Mouse (Mus musculus): ENCODE data around the gene Gm11492. TPM values are rescaled to one million over a fixed set of nuclear protein-coding genes. Genes with fewer than 3 reads are reported as not detected.
A peak's percentile ranks its signal among the peaks of the same experiment; 100 is the strongest.

Gm11492 gene
- not detected for polyA plus RNA-seq (2017; shearing (Covaris generic))

DNA sequence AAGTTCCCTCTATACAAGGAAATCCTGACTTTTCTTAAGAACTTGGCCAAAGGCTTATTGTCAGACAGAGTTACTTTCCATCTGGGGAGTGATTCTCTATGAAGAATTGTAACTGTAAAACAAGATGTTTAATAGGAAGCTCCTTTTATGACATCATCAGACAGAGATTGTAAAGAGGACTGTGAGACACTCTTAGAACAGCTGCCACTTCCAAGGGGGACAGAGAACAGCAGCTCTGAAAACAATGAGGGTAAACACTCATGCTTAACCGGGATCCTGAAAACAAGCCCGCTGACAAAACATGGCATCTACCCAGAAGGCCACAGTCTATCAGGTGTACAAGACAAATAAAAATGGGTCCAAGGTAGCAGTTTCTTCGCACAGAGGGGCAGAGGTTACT lies at the start of gene Gm11492:
Gm11492 (plus strand) TSS at position 153 of the 400 bp plus-strand sequence.
- ATAC-seq = no peak

DNA sequence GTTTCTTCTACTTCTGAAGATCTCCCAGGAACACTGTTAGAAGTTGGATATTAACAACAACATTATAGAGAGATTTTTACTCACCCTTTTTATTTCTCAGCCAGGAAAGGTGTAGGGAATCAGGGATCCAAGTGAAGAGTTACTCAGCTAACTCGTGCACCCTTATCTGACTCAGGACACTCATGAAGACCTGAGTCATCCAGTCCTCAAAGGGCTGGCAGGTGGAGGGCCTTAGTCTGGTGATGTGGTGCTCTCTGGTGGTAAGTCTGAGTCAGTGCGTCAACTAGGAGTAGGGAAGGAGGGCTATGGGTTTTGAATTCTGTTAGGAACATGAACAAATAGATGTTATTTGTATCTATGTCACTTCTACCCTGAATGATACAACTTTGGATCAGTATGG lies 47.2 kb upstream of the Gm11492 start:
- ATAC-seq = peak; percentile 49

DNA sequence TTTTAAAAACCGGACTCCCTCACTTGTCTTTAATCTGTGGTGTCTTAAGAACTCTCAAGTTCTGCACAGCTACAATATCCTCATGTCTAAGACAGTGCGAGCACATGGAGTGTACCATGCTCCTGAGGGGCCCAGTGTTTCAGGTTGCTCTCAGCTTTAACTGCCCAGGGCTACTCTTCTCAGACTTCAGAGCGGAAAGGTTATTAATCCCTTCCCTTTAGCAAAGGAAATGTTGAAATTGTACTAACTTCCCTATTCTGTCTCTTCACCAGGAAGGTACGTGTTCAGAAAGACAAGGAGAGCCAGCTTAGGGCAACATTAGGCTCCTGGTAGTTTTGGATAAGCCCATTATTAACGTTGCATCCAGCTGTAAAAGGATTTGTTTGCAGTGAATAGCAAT lies 43.0 kb upstream of the Gm11492 start:
- ATAC-seq = no peak

- ATAC-seq = no peak
Measured at GRCm38 (mm10) chr11:87523967-87524366, 42.5 kb upstream of the Gm11492 start.

DNA sequence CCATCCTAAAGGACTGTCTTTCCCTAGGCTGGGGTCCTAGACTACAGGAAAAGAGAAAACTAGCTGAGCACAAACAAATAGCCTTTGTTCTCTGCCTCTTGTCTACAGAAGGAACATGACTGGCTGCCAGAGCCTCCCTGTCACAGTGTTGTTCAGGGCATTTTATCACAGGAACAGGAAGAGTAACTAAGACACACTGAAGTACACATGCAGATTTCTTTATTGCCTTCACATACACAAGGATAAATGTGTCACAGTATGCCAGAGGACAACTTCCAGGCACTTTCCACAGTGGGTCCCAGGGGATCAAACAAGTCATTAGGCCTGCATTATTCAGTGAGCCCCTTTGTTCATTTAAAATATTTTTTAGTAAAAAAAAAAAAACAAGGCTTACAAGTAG lies 41.7 kb upstream of the Gm11492 start:
- no peak for ATAC-seq

DNA sequence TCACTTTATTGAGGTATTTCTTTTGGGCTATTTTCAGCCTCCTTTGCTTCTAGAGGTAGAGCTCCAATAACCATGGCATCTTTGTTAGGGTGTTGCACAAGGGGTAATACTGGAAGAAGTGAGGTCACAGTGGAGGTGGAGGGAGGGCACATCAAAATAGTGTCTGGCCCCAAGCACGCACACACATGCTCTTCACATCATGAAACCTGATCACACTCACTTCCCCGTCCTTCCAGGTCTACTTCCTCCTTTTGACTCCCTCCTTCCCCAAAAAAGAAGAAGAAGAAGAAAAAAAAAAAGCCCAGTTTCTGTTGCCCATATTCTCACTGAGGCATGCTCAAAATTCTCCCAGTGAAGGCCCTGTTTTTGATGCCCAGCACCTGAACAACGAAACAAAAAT lies 39.1 kb upstream of the Gm11492 start:
- no peak for ATAC-seq

GRCm38 (mm10) chr11:87527990-87528389 lies 38.5 kb upstream of the Gm11492 start:
- ATAC-seq = no peak

DNA sequence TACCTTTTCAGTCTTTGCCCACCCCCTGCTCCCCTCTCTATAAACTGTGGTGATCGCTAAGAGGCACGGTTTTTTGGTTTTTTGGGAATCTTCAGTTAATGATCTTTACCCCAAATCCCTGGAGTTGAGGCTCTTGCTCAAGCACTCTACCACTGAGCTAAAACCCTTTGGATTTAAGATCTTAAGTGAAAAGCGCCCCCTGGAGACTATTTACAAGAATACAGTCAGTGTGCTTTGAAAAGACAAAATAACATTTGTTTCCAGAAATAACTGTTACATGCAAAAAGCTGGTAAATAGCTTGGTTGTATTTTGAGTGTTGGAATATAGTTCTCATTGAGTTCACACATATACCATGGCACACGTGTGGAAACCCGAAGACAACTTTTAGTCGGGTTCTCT lies 34.8 kb upstream of the Gm11492 start:
- ATAC-seq = no peak

DNA sequence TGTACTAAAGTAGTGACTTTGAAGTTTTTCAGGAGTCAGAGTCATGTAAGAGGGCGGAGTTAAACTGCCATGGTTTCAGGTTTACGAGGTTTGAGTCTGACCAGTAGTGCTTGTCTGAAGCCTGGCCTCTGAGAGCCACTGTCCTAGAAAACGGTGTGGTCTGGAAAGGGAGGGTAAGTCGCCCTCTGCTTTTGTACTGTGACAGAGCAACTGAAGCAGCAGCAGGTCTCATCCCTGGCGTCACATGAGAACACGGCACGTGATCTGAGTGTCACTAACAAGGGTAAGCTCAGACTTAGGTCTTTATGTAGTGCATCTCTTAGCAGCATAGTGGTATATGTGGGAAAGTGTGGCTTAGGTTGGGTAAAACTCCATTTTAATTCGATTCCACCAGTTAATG lies 24.2 kb upstream of the Gm11492 start:
- ATAC-seq = no peak

DNA sequence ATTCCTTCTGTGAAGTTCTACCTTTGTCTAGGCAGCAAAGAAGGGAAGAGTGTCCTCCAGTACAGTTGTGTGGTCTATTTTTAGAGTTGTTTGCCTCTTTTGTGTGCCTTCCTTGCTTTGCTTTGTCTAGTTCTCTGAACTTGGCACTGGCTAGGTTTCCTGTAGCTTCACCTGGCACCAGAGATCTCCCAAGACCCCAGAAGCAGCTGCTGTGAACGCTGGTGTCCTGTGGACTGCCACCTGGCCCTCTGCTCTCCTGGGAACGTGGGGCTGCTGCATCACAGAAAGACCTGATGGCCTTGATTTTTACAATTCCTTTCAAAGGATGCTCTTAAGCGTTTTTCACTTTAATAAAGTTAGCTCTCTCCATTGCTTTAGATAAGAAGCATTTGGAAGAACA lies 23.5 kb upstream of the Gm11492 start:
- ATAC-seq = no peak

DNA sequence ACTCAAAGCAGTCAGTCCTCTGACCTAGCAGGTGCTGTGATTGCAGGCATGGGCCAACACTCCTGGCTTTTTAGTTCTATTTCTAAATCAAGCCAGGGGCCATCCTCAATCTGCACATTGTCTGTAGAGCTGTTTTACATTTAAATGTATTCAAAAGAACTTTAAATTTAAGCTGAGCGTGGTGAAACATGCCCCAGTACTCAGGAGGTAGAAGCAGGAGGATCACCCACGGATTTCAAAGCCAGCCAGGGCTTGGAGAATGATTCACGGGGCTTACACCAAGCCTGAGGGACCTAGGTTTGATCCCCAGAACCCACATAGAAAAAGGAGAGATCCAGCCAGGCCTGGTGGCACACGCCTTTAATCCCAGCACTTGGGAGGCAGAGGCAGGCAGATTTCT lies 13.1 kb upstream of the Gm11492 start:
- ATAC-seq = no peak

- ATAC-seq = no peak
Measured at GRCm38 (mm10) chr11:87554386-87554785, 12.1 kb upstream of the Gm11492 start.

DNA sequence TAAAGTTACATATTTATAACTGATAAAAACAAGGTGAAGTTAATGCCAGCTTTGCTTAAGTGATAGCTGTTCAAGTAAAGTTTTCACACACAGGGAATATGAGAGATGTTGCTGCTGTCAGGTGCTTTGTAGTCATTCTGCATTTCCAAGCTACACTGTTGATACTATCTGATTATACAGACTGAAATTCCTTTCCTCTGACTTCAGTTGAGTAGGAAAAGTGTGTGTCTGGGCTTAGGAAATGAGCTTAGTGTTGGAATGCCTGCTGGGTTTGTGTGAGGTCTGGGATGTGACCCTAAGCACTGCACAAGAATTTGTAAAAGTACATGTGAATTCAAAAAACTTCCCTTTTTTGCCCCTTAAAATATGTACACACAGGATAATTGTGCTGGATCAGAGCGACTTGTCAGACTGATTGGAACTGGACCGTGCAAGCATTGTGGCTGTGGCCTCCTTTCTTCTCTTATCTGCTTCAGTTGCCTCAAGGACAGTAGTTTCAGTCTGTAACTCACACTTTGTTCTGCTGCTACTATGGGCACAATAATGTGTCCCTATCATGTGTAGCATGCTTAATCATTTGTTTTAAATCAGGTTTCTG lies 11.2 kb upstream of the Gm11492 start:
- ATAC-seq = no peak

GRCm38 (mm10) chr11:87561208-87561607 lies 5.2 kb upstream of the Gm11492 start:
- ATAC-seq = no peak

DNA sequence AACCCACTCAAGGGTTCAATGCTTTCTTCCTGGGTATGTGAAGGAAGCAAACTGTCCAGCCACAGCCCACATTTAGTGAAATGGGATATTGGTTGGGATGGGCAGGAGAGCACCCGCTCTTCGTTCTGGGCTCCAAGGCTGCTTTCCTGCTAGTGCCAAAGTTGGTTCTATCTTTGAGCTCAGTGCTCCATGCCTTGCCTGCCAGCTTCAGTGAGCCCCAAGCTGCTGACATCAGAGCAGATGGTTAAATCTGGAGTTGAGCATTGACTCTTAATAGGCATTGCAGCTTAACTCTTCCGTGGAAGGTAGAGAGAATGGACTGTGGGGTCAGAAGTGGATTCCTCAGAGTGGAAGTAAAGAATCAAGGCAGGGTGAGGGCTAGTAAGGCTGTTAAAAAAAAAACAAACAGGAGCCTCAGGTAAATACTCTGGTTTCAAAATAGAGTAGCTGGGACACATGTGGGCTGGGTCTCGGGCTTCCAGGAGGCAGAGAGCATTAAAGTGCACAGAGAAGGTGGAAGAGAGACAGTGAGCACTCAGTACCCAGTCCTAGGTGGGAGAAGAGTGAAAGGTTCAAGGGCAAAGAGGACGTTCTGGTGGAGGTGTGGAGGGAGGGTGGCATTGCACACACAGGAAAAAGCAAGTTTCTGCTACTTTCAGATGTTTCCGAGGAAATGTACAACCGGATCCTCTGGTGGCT lies 2.0 kb downstream of the Gm11492 start, which contains the start of gene Sept4:
Sept4 (plus strand) TSS at position 649 of the 699 bp plus-strand sequence.
- ATAC-seq = no peak

- ATAC-seq = no peak
Measured at GRCm38 (mm10) chr11:87570743-87571142, 4.3 kb downstream of the Gm11492 start.

- ATAC-seq = no peak
Measured at GRCm38 (mm10) chr11:87571361-87571950, 5.0 kb downstream of the Gm11492 start.

GRCm38 (mm10) chr11:87573751-87574150 lies 7.3 kb downstream of the Gm11492 start:
- no peak for ATAC-seq

DNA sequence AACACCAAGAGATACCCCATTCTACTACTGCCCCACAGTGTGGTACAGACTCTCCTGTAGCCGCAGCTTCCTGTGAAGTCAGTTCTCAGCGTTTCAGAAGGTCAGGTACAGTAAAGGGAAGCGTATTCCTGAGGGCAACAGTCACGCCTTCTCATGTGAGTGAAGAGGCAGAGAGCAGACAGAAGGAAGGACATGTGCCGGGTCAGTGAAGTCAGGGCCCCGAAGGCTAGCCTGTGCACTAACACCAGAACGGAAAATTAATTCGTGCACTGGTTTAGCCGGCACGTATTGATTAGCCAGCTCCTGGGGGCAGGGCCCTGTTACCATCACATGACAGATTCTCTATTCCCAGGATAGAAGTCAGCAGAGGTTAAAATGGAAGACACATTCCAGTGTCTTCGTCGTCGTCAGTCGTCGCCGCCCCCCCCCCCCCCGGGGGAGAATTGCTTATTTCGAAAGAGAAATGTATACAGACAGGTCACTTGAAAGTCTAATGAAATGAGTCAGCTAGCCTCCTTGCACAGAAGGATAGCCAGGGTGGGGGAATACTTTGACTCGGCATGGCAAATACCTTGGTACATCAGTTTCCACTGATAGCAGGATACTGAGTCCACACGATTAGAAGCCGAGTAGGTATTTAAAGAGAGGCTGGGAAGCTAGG lies 8.2 kb downstream of the Gm11492 start:
- ATAC-seq = no peak

DNA sequence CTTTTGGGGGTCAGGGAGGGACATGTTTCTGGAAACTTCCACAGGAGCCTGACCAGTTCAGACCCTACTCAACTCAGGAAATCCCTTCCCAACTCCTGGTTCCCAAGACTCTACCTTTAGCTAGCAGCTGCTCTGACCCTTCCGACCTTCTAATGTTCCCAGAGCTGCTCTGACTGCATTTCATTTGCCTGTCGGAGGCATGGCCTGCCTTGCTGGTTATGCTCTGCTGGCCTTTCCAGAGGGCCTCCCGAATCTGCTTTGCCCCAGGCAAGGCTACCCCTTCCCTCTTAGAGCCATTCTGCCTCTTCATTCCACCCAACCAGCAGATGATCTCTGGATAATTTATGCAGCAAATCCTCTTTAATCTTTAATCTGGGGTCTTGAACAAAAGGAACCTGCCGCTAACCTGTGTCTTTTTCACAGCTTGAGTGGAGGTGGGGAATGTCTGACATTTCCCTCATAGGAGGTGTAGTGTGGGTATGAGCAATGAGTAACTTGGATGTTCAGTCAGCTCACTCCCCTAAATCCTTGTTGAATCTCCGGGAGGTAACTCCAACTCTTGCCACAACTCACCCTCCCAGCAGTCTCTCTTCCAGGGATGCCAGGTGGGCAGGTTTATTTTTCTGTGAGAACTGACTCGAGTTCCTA lies 11.3 kb downstream of the Gm11492 start:
- no peak for ATAC-seq

GRCm38 (mm10) chr11:87578249-87578962 lies 12.0 kb downstream of the Gm11492 start:
- ATAC-seq = peak; percentile 81

- ATAC-seq = no peak
Measured at GRCm38 (mm10) chr11:87578963-87579601, 12.6 kb downstream of the Gm11492 start.
